Mouse (Mus musculus): ENCODE results near the gene Rfpl4. TPM values are rescaled to one million over a fixed set of nuclear protein-coding genes. Genes with fewer than 3 reads are reported as not detected.
"Not testable (repeated sequence)": the region's sequence is repeated elsewhere in the genome, so short reads cannot be mapped to it uniquely, and the experiment has no call there.

The Rfpl4 gene
- total and polyA plus RNA-seq, 2 experiments, result not detected

- TF ChIP-seq CTCF (IDR thresholded peaks at IDR 0.05; ENCODE audit: low read depth, low read length), result no peak
- no peak for TF ChIP-seq POLR2A (IDR thresholded peaks at IDR 0.05; ENCODE audit: extremely low read depth, insufficient read depth, low read length)
- DNase-seq (ENCODE audit: extremely low read depth, low read depth, low spot score), result peak; percentile 81
- H3K27me3 ChIP-seq (ENCODE audit: control insufficient read depth, insufficient read depth, low read length), result no peaks in the 10 kb centered on the region
- peaks cover 33% of the 10 kb centered on the region for H3K79me2 ChIP-seq (ENCODE audit: control insufficient read depth, insufficient read depth, low read length)
- peak overlapping the region; percentile 2 for H3K27ac ChIP-seq (replicated peaks; ENCODE audit: insufficient read depth, low read depth, low read length)
- no peak overlapping the region for H3K4me3 ChIP-seq (ENCODE audit: insufficient read depth, low read depth, low read length)
- peaks cover 33% of the 10 kb centered on the region for H3K4me1 ChIP-seq (ENCODE audit: control insufficient read depth, insufficient read depth, low read length)
- 41% methylated on average over 18 of the region's 18 CpGs for WGBS
- H3K36me3 ChIP-seq (ENCODE audit: control insufficient read depth, insufficient read depth, low read length), result peaks cover 13% of the 10 kb centered on the region; the same call in 1 of the 2 replicates
- no peak overlapping the region for H3K9ac ChIP-seq (ENCODE audit: low read depth, low read length)
Observed at GRCm38 (mm10) chr7:5083325-5084105, 33.2 kb downstream of the Rfpl4 start.

- no peak overlapping the region for H3K27ac ChIP-seq (replicated peaks; ENCODE audit: insufficient read depth, low read depth, low read length)
- peaks cover 33% of the 10 kb centered on the region for H3K79me2 ChIP-seq (ENCODE audit: control insufficient read depth, insufficient read depth, low read length)
- 74% methylated on average over 2 of the region's 2 CpGs for WGBS
- DNase-seq (ENCODE audit: extremely low read depth, low read depth, low spot score), result no peak
- no peak overlapping the region for H3K4me3 ChIP-seq (ENCODE audit: insufficient read depth, low read depth, low read length)
- no peak overlapping the region for H3K9ac ChIP-seq (ENCODE audit: low read depth, low read length)
- no peaks in the 10 kb centered on the region for H3K27me3 ChIP-seq (ENCODE audit: control insufficient read depth, insufficient read depth, low read length)
- no peak for TF ChIP-seq POLR2A (IDR thresholded peaks at IDR 0.05; ENCODE audit: extremely low read depth, insufficient read depth, low read length)
- H3K4me1 ChIP-seq (ENCODE audit: control insufficient read depth, insufficient read depth, low read length), result peaks cover 26% of the 10 kb centered on the region
- H3K36me3 ChIP-seq (ENCODE audit: control insufficient read depth, insufficient read depth, low read length), result peaks cover 26% of the 10 kb centered on the region
Observed at GRCm38 (mm10) chr7:5081939-5082338, 34.8 kb downstream of the Rfpl4 start.

GRCm38 (mm10) chr7:5081241-5081640 lies 35.5 kb downstream of the Rfpl4 start:
- Histone ChIP-seq H3K79me2 (ENCODE audit: control insufficient read depth, insufficient read depth, low read length) (peaks cover 30% of the 10 kb centered on the region), H3K9ac (ENCODE audit: low read depth, low read length) (peak overlapping the region; percentile 10; the same call in 1 of the 2 replicates), H3K4me3 (ENCODE audit: insufficient read depth, low read depth, low read length) (peak overlapping the region; percentile 97), H3K27ac (replicated peaks; ENCODE audit: insufficient read depth, low read depth, low read length) (no peak overlapping the region; the same call in 1 of the 2 replicates), H3K36me3 (ENCODE audit: control insufficient read depth, insufficient read depth, low read length) (peaks cover 32% of the 10 kb centered on the region), H3K27me3 (ENCODE audit: control insufficient read depth, insufficient read depth, low read length) (no peaks in the 10 kb centered on the region), H3K4me1 (ENCODE audit: control insufficient read depth, insufficient read depth, low read length) (peaks cover 22% of the 10 kb centered on the region)
- TF ChIP-seq POLR2A (IDR thresholded peaks at IDR 0.05; ENCODE audit: extremely low read depth, insufficient read depth, low read length) (no peak), CTCF (IDR thresholded peaks at IDR 0.05; ENCODE audit: low read depth, low read length) (no peak)
- DNase-seq (ENCODE audit: extremely low read depth, low read depth, low spot score), result peak; percentile 45
- 9% methylated on average over 6 of the region's 6 CpGs for WGBS

- H3K9ac ChIP-seq (ENCODE audit: low read depth, low read length), result peak overlapping the region; percentile 99
- TF ChIP-seq POLR2A (IDR thresholded peaks at IDR 0.05; ENCODE audit: extremely low read depth, insufficient read depth, low read length) (no peak), CTCF (IDR thresholded peaks at IDR 0.05; ENCODE audit: low read depth, low read length) (no peak)
- H3K27me3 ChIP-seq (ENCODE audit: control insufficient read depth, insufficient read depth, low read length), result no peaks in the 10 kb centered on the region
- no peak for DNase-seq (ENCODE audit: extremely low read depth, low read depth, low spot score)
- H3K4me3 ChIP-seq (ENCODE audit: insufficient read depth, low read depth, low read length), result peak overlapping the region; percentile 97
- H3K4me1 ChIP-seq (ENCODE audit: control insufficient read depth, insufficient read depth, low read length), result peaks cover 21% of the 10 kb centered on the region
- H3K79me2 ChIP-seq (ENCODE audit: control insufficient read depth, insufficient read depth, low read length), result peaks cover 27% of the 10 kb centered on the region
- H3K27ac ChIP-seq (replicated peaks; ENCODE audit: insufficient read depth, low read depth, low read length), result peak overlapping the region; percentile 93
- 5% methylated on average over 6 of the region's 6 CpGs for WGBS
- peaks cover 36% of the 10 kb centered on the region for H3K36me3 ChIP-seq (ENCODE audit: control insufficient read depth, insufficient read depth, low read length)
Observed at GRCm38 (mm10) chr7:5080815-5081214, 35.9 kb downstream of the Rfpl4 start.

GRCm38 (mm10) chr7:5080010-5080751 lies 36.6 kb downstream of the Rfpl4 start, which contains the start of gene Epn1:
Epn1 (plus strand) TSS chr7:5080235.
- WGBS, result 1% methylated on average over 81 of the region's 81 CpGs
- H3K79me2 ChIP-seq (ENCODE audit: control insufficient read depth, insufficient read depth, low read length), result peaks cover 24% of the 10 kb centered on the region
- peak within 1 kb of the TSS; percentile 97 for H3K4me3 ChIP-seq (ENCODE audit: insufficient read depth, low read depth, low read length)
- peak within 1 kb of the TSS; percentile 93 for H3K27ac ChIP-seq (replicated peaks; ENCODE audit: insufficient read depth, low read depth, low read length)
- H3K9ac ChIP-seq (ENCODE audit: low read depth, low read length), result peak within 1 kb of the TSS; percentile 99
- peak; percentile 88 for DNase-seq (ENCODE audit: extremely low read depth, low read depth, low spot score)
- TF ChIP-seq CTCF (IDR thresholded peaks at IDR 0.05; ENCODE audit: low read depth, low read length), result 0 out of 2 replicates have a peak, but pooled peaks have one; percentile 2
- peak; percentile 39; the same call in 1 of the 2 replicates for TF ChIP-seq POLR2A (IDR thresholded peaks at IDR 0.05; ENCODE audit: extremely low read depth, insufficient read depth, low read length)
- H3K27me3 ChIP-seq (ENCODE audit: control insufficient read depth, insufficient read depth, low read length), result no peaks in the 10 kb centered on the region
- peaks cover 19% of the 10 kb centered on the region for H3K4me1 ChIP-seq (ENCODE audit: control insufficient read depth, insufficient read depth, low read length)
- H3K36me3 ChIP-seq (ENCODE audit: control insufficient read depth, insufficient read depth, low read length), result peaks cover 36% of the 10 kb centered on the region

- Histone ChIP-seq H3K79me2 (ENCODE audit: control insufficient read depth, insufficient read depth, low read length) (peaks cover 23% of the 10 kb centered on the region), H3K27ac (replicated peaks; ENCODE audit: insufficient read depth, low read depth, low read length) (peak overlapping the region; percentile 65; the same call in 1 of the 2 replicates), H3K4me1 (ENCODE audit: control insufficient read depth, insufficient read depth, low read length) (peaks cover 19% of the 10 kb centered on the region), H3K9ac (ENCODE audit: low read depth, low read length) (peak overlapping the region; percentile 61), H3K4me3 (ENCODE audit: insufficient read depth, low read depth, low read length) (peak overlapping the region; percentile 97), H3K36me3 (ENCODE audit: control insufficient read depth, insufficient read depth, low read length) (peaks cover 35% of the 10 kb centered on the region)
- WGBS, result 48% methylated on average over 9 of the region's 13 CpGs
- DNase-seq (ENCODE audit: extremely low read depth, low read depth, low spot score); H3K27me3 ChIP-seq (ENCODE audit: control insufficient read depth, insufficient read depth, low read length): not testable (repeated sequence)
Observed at GRCm38 (mm10) chr7:5079365-5080009, 37.3 kb downstream of the Rfpl4 start.

Measured in liver, adult 2 months (tissue).